Mouse (Mus musculus): ENCODE measurements around the gene Clrn2.

DNA sequence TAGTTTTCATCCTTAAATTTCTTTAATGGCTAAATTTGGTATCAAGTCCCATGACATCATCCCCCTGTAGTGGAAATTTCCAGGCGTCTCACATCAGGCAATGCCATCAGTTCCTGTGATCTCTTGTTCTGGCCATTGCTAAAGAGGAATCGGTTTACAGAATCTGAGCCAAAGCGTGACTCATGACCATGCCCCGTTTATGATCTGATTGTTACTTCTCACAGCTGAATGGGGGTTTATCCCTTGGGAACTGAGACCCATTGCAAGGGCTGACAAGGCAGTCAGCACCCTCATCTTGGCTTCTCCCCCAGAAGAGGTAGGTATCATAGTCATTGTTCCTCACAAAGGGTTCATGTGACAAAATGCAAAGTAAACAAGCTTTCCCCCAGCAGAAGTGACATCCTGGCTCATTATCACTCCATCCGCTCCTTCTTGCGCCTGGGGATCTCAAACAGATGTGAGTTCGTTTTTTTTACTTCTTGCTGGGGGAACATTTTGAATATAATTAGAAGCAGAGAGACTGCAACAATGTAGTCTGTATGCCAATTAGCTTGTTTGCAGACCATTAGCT, 19.4 kb downstream of the Clrn2 start:
- no peak for TF ChIP-seq CTCF (IDR thresholded peaks at IDR 0.05; ENCODE audit: borderline replicate concordance, insufficient read depth, low read depth, low read length)
- TF ChIP-seq POLR2A (IDR thresholded peaks at IDR 0.05; ENCODE audit: borderline replicate concordance, insufficient read depth, low read length): no peak
